Mouse (Mus musculus): ENCODE data around the gene Ost4. TPM values are rescaled to one million over a fixed set of nuclear protein-coding genes. Genes with fewer than 3 reads are reported as not detected.
A peak's percentile ranks its signal among the peaks of the same experiment; 100 is the strongest.

The Ost4 gene
- total RNA-seq, 2 experiments from 2014 or later: 98.1 to 103 TPM

DNA sequence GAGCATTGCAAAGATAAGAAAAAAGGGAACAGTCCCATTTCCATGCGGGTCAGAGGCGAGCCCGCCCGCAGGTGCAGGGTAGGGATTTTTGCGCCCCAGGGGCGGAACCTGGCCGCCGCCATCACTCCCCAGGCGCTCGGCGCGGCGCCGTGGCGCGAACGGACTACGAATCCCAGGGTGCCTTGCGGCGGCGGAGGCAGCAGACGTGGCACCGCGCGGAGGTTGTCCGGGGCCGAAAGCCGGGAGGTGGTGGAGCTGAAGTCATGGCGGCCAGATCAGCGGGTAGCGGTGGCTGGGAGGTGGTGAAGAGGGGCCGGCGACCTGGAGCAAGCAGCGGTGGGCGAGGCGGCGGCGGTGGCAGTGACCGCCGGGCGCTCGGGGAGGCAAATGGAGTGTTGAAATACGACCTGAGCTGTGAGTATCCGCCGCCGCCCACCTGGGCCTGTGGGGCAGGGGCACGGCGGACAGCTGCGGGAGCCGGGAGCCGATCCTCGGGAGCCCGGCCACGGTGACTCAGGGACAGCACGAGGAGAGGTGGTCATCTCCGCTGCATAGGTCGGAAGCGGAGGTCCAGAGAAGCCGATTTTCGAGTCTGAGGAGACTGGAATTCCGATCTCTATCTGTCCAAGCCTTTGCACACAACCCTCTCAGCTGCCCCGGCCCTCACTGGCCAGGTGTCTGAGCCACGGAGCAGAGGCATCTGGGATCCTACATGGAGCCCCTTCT lies 38.0 kb downstream of the Ost4 start:
- intact Hi-C loops (cut with DNase I): loop anchor here (2.0 kb wide), 1 partner anchor 37 kb away; the partner anchor contains the start of gene Ost4
- peak; percentile 92 to 93 for DNase-seq (ENCODE audit: low spot score in 2 of 2)

DNA sequence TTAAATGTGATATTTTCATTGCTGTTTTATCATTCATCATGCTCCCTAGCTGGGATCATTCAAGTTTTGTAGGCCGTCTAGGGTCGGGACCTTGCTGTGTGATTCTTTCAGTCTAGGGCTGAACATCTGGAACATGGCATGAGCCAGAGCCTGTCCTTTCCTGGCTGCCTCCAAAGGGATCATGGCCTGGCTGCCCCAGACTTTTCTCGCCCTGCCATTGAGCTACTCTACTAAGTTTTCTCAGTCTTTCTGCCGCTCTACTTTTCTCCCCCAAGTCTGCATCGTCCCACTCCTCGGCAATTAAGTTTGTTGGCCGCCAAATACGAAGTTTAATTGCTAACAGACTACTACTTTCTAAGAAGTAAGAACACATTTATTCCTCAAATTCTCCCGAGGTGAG lies 38.6 kb downstream of the Ost4 start:
- intact Hi-C loops (cut with DNase I): loop anchor here (2.0 kb wide), 1 partner anchor 38 kb away; the partner anchor contains the start of gene Ost4
- DNase-seq (ENCODE audit: low spot score in 2 of 2): no peak

DNA sequence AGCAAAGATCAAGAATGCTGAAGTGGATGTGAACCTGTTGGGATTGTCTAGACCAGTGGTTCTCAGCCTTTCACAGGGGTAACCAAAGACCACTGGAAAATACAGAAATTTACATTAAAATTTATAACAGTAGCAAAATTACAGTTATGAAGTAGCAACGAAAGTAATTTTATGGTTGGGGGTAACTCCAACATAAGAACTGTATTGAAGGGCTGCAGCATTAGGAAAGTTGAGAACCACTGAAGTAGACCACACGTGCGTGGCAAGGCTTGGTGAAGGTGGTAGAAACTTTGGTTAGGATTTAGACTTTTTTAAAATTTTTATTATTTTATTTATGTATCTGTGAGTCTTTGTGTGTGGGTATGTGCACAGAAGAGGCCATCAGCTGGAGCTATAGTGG lies 39.9 kb downstream of the Ost4 start, which contains the start of gene Tmem214:
Tmem214 (plus strand) TSS at position 301 of the 400 bp plus-strand sequence.
- intact Hi-C loops (cut with DNase I): loop anchor here (2.0 kb wide), 1 partner anchor 39 kb away; the partner anchor contains the start of gene Ost4
- no peak for DNase-seq (ENCODE audit: low spot score in 2 of 2)

DNA sequence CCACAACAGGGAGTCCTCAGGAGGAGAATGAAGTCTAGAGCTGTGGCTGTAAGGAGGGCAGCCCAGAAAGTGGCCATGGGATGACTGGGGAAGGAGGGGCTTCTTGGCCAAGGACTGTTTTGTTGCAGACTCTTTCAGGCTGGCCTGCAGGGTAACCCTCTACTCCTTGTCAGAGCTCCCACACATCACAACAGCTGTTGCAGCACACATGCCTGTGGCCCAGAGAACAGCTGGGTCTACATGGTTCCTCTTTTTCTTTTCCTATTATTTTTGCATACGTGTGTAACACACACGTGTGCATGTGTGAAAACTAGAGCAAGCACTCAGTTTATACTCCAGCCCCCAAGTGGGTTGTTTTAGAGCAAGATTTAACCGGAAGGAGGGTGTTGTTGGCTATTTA lies 40.7 kb downstream of the Ost4 start:
- intact Hi-C loops (cut with DNase I): no loop called here
- no peak for DNase-seq (ENCODE audit: low spot score in 2 of 2)

DNA sequence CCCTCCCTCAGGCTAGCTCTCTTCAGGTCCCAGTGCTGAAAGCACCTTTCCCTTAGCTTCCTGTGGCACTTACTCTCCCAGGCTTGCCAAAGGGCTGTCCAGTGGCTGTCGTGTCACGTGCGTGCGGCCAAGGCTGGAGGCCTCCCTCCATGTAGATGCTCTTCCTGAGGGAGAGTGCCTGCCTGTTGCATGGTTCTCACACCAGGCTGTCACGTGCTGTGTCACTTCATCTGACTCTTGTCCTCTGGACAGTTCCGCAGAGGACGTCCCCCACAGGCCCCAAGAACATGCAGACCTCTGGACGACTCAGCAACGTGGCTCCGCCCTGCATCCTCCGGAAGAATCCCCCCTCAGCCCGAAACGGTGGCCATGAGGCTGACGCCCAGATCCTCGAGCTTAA lies 43.3 kb downstream of the Ost4 start:
- intact Hi-C loops (cut with DNase I): no loop called here
- no peak for DNase-seq (ENCODE audit: low spot score in 2 of 2)

DNA sequence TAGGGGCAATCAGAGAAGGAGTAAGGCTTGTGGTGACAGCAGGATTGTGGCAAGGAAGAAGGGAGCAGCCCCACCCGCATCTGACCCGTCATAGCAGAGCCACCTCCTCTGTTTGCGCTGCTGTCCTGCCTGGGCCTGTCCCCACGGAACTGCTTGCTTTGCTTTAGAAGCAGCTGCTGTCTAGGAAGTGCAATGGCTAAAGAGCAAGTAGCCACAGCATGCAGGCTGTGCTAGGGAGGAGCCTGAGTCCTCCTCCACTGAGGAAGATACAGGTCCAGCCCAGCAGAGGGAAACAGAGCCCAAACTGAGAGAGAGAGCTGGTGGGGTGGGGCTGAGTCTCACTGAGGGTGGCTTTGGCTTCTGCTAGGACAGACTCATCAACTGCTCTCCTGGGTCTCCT lies 43.7 kb downstream of the Ost4 start:
- no peak for DNase-seq (ENCODE audit: low spot score in 2 of 2)
- intact Hi-C loops (cut with DNase I): no loop called here

DNA sequence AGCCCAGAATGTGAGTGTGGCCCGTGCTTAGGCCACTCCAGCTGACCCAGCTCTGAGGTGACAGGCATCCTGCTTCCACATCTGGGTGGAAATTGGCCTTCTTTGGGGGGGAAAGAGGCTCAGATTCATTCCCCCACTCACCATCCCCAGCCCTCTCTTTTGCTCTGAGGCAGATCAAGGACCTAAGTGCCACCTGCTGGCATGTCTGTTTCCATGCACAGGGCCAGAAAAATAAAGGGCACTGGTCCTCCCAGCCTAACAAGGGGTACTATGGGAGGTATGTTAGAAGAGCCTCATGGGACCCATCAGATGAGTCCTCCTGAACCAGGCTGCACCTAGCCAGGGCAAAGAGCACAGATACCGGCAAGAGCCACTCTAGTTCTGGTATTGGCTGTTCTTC lies 51.5 kb downstream of the Ost4 start:
- intact Hi-C loops (cut with DNase I): loop anchor here (2.0 kb wide), 1 partner anchor 49 kb away; no protein-coding TSS in a partner anchor
- DNase-seq (ENCODE audit: low spot score in 2 of 2): no peak

Other genes starting within 250 kb of the Ost4 start
- gene Cenpa, start 241.0 kb downstream of the Ost4 start, total RNA-seq (2021): 1 to 10 TPM; 6.7 to 8.0 TPM
- gene Dpysl5, start 196.2 kb downstream of the Ost4 start, total RNA-seq (2021): 10 to 100 TPM; 27.7 to 31.5 TPM
- 100 to 1,000 TPM; 210 to 224 TPM for gene Mapre3, start 93.1 kb downstream of the Ost4 start, total RNA-seq (2021)
- gene Tmem214, start 39.8 kb downstream of the Ost4 start, total RNA-seq (2021): 10 to 100 TPM; 65.5 to 71.3 TPM
- gene Agbl5, start 19.1 kb downstream of the Ost4 start, total RNA-seq (2021): 10 to 100 TPM; 14.3 to 17.8 TPM
- gene Emilin1, start 5.6 kb upstream of the Ost4 start, total RNA-seq (2021): 1 to 10 TPM; 2.1 to 2.3 TPM
- gene Khk, start 13.6 kb upstream of the Ost4 start, total RNA-seq (2021): 10 to 100 TPM; 15.1 to 15.9 TPM
- 10 to 100 TPM; 24.8 to 27.7 TPM for gene Cgref1, start 37.8 kb upstream of the Ost4 start, total RNA-seq (2021)
- gene Preb, start 52.6 kb upstream of the Ost4 start, total RNA-seq (2021): 100 to 1,000 TPM; 125 to 133 TPM
- gene Tcf23, start 60.9 kb upstream of the Ost4 start, total RNA-seq (2021): under 1 TPM; 0.16 to 0.25 TPM
- gene Atraid, start 140.5 kb upstream of the Ost4 start, total RNA-seq (2021): 10 to 100 TPM; 70.8 to 71.4 TPM
- gene Slc5a6, start 141.1 kb upstream of the Ost4 start, total RNA-seq (2021): 10 to 100 TPM; 12.4 to 16.7 TPM
- gene Cad, start 147.0 kb upstream of the Ost4 start, total RNA-seq (2021): 10 to 100 TPM; 17.4 to 25.5 TPM
- not detected for gene Dnajc5g, start 198.5 kb upstream of the Ost4 start, total RNA-seq (2021)
- 100 to 1,000 TPM; 163 to 170 TPM for gene Slc30a3, start 200.4 kb upstream of the Ost4 start, total RNA-seq (2021)
- 1 to 10 TPM; 2.5 to 4.0 TPM for gene Trim54, start 208.9 kb upstream of the Ost4 start, total RNA-seq (2021)
- gene Ucn, start 231.0 kb upstream of the Ost4 start, total RNA-seq (2021): 1 to 10 TPM; 1.5 to 2.2 TPM
- gene Mpv17, start 246.5 kb upstream of the Ost4 start, total RNA-seq (2021): 10 to 100 TPM; 47.5 to 48.6 TPM